ENCODE assay signal across 25 mouse cellular contexts in genomic region chr19:36585505-36585904, GRCm38 (mm10). TPM values are rescaled to one million over a fixed set of nuclear protein-coding genes. Genes with fewer than 3 reads are reported as not detected.
DNase-seq lines count a peak whose midpoint lies in the region; ATAC-seq and TF ChIP-seq lines count a peak whose summit lies in the region.
"Had no signal": no experiment of that assay in that cellular context is flagged by ENCODE, and none has a peak within 500 bp of the region (broad histone marks: within the 10 kb centered on the region; RNA-seq: fewer than 3 reads in every experiment).

No protein-coding gene starts in this region.

- H3K4me3 ChIP-seq in hindbrain, embryonic 14.5 days (replicated peaks; ENCODE audit: low read length): no peak overlapping the region
- no peak overlapping the region for H3K4me3 ChIP-seq in hindbrain, embryonic 10.5 days
- no peak overlapping the region for H3K4me3 ChIP-seq in liver, adult 2 months (ENCODE audit: insufficient read depth, low read depth, low read length)
- no peak overlapping the region for H3K4me3 ChIP-seq in CH12.LX (replicated peaks in 1 of 3; ENCODE audit: low read depth in 2 of 3, low read length in 2 of 3, poor library complexity in 1 of 3)
- no peak overlapping the region for H3K4me3 ChIP-seq in small intestine, adult 2 months (ENCODE audit: low read depth, low read length)
- H3K4me3 ChIP-seq: embryonic facial prominence, embryonic 13.5 days; forebrain, embryonic 10.5 days; forebrain, embryonic 15.5 days; hindbrain, embryonic 12.5 days; kidney, embryonic 15.5 days; limb, embryonic 12.5 days; liver, embryonic 13.5 days; neural tube, embryonic 13.5 days had no signal

- no peak overlapping the region for H3K9ac ChIP-seq in hindbrain, embryonic 14.5 days
- no peak overlapping the region for H3K9ac ChIP-seq in liver, adult 2 months (ENCODE audit: low read depth, low read length)
- no peak overlapping the region for H3K9ac ChIP-seq in CH12.LX (ENCODE audit: insufficient read depth, low read depth)
- H3K9ac ChIP-seq: embryonic facial prominence, embryonic 13.5 days; forebrain, embryonic 15.5 days; hindbrain, embryonic 12.5 days; kidney, embryonic 15.5 days; limb, embryonic 12.5 days; liver, embryonic 13.5 days; neural tube, embryonic 13.5 days had no signal

- H3K27ac ChIP-seq in hindbrain, embryonic 14.5 days: no peak overlapping the region
- no peak overlapping the region for H3K27ac ChIP-seq in hindbrain, embryonic 10.5 days
- H3K27ac ChIP-seq in liver, adult 2 months (replicated peaks; ENCODE audit: insufficient read depth, low read depth, low read length): no peak overlapping the region
- H3K27ac ChIP-seq in CH12.LX (ENCODE audit: insufficient read depth, low read depth): no peak overlapping the region
- no peak overlapping the region for H3K27ac ChIP-seq in small intestine, adult 2 months (ENCODE audit: insufficient read depth, low read depth, low read length)
- H3K27ac ChIP-seq: embryonic facial prominence, embryonic 13.5 days; forebrain, embryonic 10.5 days; forebrain, embryonic 15.5 days; hindbrain, embryonic 12.5 days; kidney, embryonic 15.5 days; limb, embryonic 12.5 days; liver, embryonic 13.5 days; neural tube, embryonic 13.5 days had no signal

- no peaks in the 10 kb centered on the region for H3K27me3 ChIP-seq in hindbrain, embryonic 14.5 days (ENCODE audit: control insufficient read depth, insufficient read depth, low read length)
- no peaks in the 10 kb centered on the region for H3K27me3 ChIP-seq in hindbrain, embryonic 10.5 days (ENCODE audit: insufficient read depth, poor library complexity, severe bottlenecking)
- no peaks in the 10 kb centered on the region for H3K27me3 ChIP-seq in liver, adult 2 months (ENCODE audit: control insufficient read depth, insufficient read depth, low read length)
- no peaks in the 10 kb centered on the region for H3K27me3 ChIP-seq in CH12.LX (replicated peaks)
- no peaks in the 10 kb centered on the region for H3K27me3 ChIP-seq in small intestine, adult 2 months (ENCODE audit: control insufficient read depth, insufficient read depth, low read length)
- H3K27me3 ChIP-seq: embryonic facial prominence, embryonic 13.5 days; forebrain, embryonic 15.5 days; hindbrain, embryonic 12.5 days; kidney, embryonic 15.5 days; limb, embryonic 12.5 days; liver, embryonic 13.5 days; neural tube, embryonic 13.5 days had no signal

- TF ChIP-seq RAD21 in CH12.LX (IDR thresholded peaks at IDR 0.05; ENCODE audit: low read depth, low read length): peak; percentile 33

- no peak overlapping the region for H3K4me2 ChIP-seq in hindbrain, embryonic 14.5 days (replicated peaks)
- H3K4me2 ChIP-seq in CH12.LX (ENCODE audit: insufficient read depth, low read depth, poor library complexity, severe bottlenecking): no peak overlapping the region
- H3K4me2 ChIP-seq: embryonic facial prominence, embryonic 13.5 days; forebrain, embryonic 15.5 days; hindbrain, embryonic 12.5 days; kidney, embryonic 15.5 days; limb, embryonic 12.5 days; liver, embryonic 13.5 days; midbrain, embryonic 11.5 days; neural tube, embryonic 13.5 days had no signal

- TF ChIP-seq POLR2A in liver, adult 2 months (IDR thresholded peaks at IDR 0.05; ENCODE audit: extremely low read depth, insufficient read depth, low read length): no peak
- no peak for TF ChIP-seq POLR2A in CH12.LX (IDR thresholded peaks at IDR 0.05; ENCODE audit: low read depth, low read length)
- no peak for TF ChIP-seq POLR2A in small intestine, adult 2 months (IDR thresholded peaks at IDR 0.05; ENCODE audit: low read depth, low read length)

- H3K9me3 ChIP-seq in hindbrain, embryonic 14.5 days (ENCODE audit: control insufficient read depth, low read length): no peaks in the 10 kb centered on the region
- H3K9me3 ChIP-seq in hindbrain, embryonic 10.5 days: no peaks in the 10 kb centered on the region
- no peaks in the 10 kb centered on the region for H3K9me3 ChIP-seq in CH12.LX (replicated peaks; ENCODE audit: low read length)
- H3K9me3 ChIP-seq: embryonic facial prominence, embryonic 13.5 days; forebrain, embryonic 10.5 days; forebrain, embryonic 15.5 days; hindbrain, embryonic 12.5 days; kidney, embryonic 15.5 days; limb, embryonic 12.5 days; liver, embryonic 13.5 days; neural tube, embryonic 13.5 days had no signal

- 100% methylated on average over 1 of the region's 1 CpGs for WGBS in hindbrain, embryonic 14.5 days
- 91% methylated on average over 1 of the region's 1 CpGs for WGBS in hindbrain, embryonic 10.5 days
- 98% methylated on average over 1 of the region's 1 CpGs for WGBS in liver, adult 2 months
- WGBS in small intestine, adult 2 months: 90% methylated on average over 1 of the region's 1 CpGs

- no peak for DNase-seq in hindbrain, embryonic 14.5 days (ENCODE audit: low spot score)
- no peak for DNase-seq in hindbrain, embryonic 10.5 days (ENCODE audit: low spot score)
- DNase-seq in liver, adult 2 months (ENCODE audit: extremely low read depth, low read depth, low spot score): no peak
- no peak for DNase-seq in liver
- DNase-seq in CH12.LX (ENCODE audit: extremely low read depth): no peak
- DNase-seq in thymus, postnatal 10 days (ENCODE audit: low spot score in 2 of 2): no peak
- DNase-seq: adrenal gland, postnatal 14 days; B cell, adult 2 months; cerebellum, adult 11-12 months; cerebellum, postnatal 10 days; heart, postnatal 14 days; kidney, adult 11 months; layer of hippocampus, adult 9-11 months; liver, embryonic 13.5 days; lung, adult 2 months; right cerebral cortex, postnatal 4 days had no signal

- 0 out of 2 replicates have a peak, but pooled peaks have one; percentile 34 for ATAC-seq in hindbrain, embryonic 14.5 days (ENCODE audit: low FRiP score)
- ATAC-seq: forebrain, embryonic 15.5 days had no signal

- H3K4me1 ChIP-seq in hindbrain, embryonic 14.5 days (replicated peaks; ENCODE audit: control insufficient read depth, insufficient read depth, low read length): no peaks in the 10 kb centered on the region
- peaks cover 4% of the 10 kb centered on the region; the same call in 1 of the 2 replicates for H3K4me1 ChIP-seq in hindbrain, embryonic 10.5 days (replicated peaks)
- H3K4me1 ChIP-seq in liver, adult 2 months (ENCODE audit: control insufficient read depth, insufficient read depth, low read length): no peaks in the 10 kb centered on the region
- H3K4me1 ChIP-seq in CH12.LX (ENCODE audit: control insufficient read depth in 1 of 2, insufficient read depth in 2 of 2): peaks cover 0 to 8% of the 10 kb centered on the region in 2 experiments; a peak in 1 of 4 replicates
- H3K4me1 ChIP-seq in small intestine, adult 2 months (ENCODE audit: control insufficient read depth, insufficient read depth, insufficient read length, low read length): no peaks in the 10 kb centered on the region
- H3K4me1 ChIP-seq: embryonic facial prominence, embryonic 13.5 days; forebrain, embryonic 10.5 days; forebrain, embryonic 15.5 days; kidney, embryonic 15.5 days; limb, embryonic 12.5 days; liver, embryonic 13.5 days; neural tube, embryonic 13.5 days had no signal

- H3K36me3 ChIP-seq in hindbrain, embryonic 14.5 days (replicated peaks; ENCODE audit: control insufficient read depth, insufficient read depth): peaks cover 8% of the 10 kb centered on the region; the same call in 1 of the 2 replicates
- H3K36me3 ChIP-seq in hindbrain, embryonic 10.5 days: 0 out of 2 replicates have a peak, but pooled peaks cover 5% of the 10 kb centered on the region
- H3K36me3 ChIP-seq in liver, adult 2 months (ENCODE audit: control insufficient read depth, insufficient read depth, low read length): 0 out of 2 replicates have a peak, but pooled peaks cover 1% of the 10 kb centered on the region
- no peaks in the 10 kb centered on the region for H3K36me3 ChIP-seq in CH12.LX (replicated peaks in 1 of 2; ENCODE audit: control insufficient read depth in 1 of 2, insufficient read depth in 1 of 2, low read length in 1 of 2)
- H3K36me3 ChIP-seq in small intestine, adult 2 months (ENCODE audit: control insufficient read depth, insufficient read depth, low read length): no peaks in the 10 kb centered on the region
- H3K36me3 ChIP-seq: forebrain, embryonic 10.5 days; kidney, embryonic 15.5 days; limb, embryonic 12.5 days; liver, embryonic 13.5 days had no signal

- TF ChIP-seq CTCF in liver, adult 2 months (IDR thresholded peaks at IDR 0.05; ENCODE audit: low read depth, low read length): peak; percentile 38
- peak in 1 of 2 experiments; percentile 48; a peak in 2 of 4 replicates for TF ChIP-seq CTCF in CH12.LX (conservative IDR thresholded peaks at IDR 0.05 in 1 of 2, IDR thresholded peaks at IDR 0.05 in 1 of 2; ENCODE audit: low read depth in 2 of 2, low read length in 2 of 2)
- TF ChIP-seq CTCF in small intestine, adult 2 months (IDR thresholded peaks at IDR 0.05; ENCODE audit: extremely low read depth, insufficient read length, insufficient replicate concordance, low read depth, low read length): peak; percentile 36; the same call in 1 of the 2 replicates

- dilution Hi-C loops in CH12.LX (cut with MboI; ENCODE audit: extremely low pct_ligation_motif_present, extremely low pct_unique_long_range_greater_than_20kb, low sequenced_read_pairs): no loop called here

- no peaks in the 10 kb centered on the region for H3K79me2 ChIP-seq in liver, adult 2 months (ENCODE audit: control insufficient read depth, insufficient read depth, low read length)
- no peaks in the 10 kb centered on the region for H3K79me2 ChIP-seq in CH12.LX (replicated peaks; ENCODE audit: control insufficient read depth, extremely low read depth, insufficient read depth, poor library complexity, severe bottlenecking)

- in situ Hi-C loops in CH12.LX (cut with MboI; ENCODE audit: low pct_ligation_motif_present, low pct_unique_long_range_greater_than_20kb, low sequenced_read_pairs): no loop called here

- no peak for TF ChIP-seq EP300 in CH12.LX (IDR thresholded peaks at IDR 0.05; ENCODE audit: low read length)

TF ChIP-seq in CH12.LX, 34 proteins besides CTCF, POLR2A, EP300 and RAD21:
- TF ChIP-seq ZMIZ1 (IDR thresholded peaks at IDR 0.05; ENCODE audit: low read depth, low read length): no peak
- TF ChIP-seq IRF4 (IDR thresholded peaks at IDR 0.05; ENCODE audit: low read depth, low read length): no peak
- TF ChIP-seq SMC3 (IDR thresholded peaks at IDR 0.05; ENCODE audit: low read depth, low read length): peak; percentile 38

RNA-seq across cellular contexts. Expression of gene Hectd2, which starts 31.1 kb away (rescaled TPM):
- 17.7 TPM in 2 replicates for polyA plus RNA-seq in hindbrain, embryonic 14.5 days (2014; fragmentation: Nextera tagmentation; extraction: Ambion mirVana)
- polyA plus RNA-seq in hindbrain, embryonic 10.5 days (2016; fragmentation: Nextera tagmentation; extraction: Ambion mirVana): 4.7 and 7.4 TPM in 2 replicates
- total RNA-seq in liver, adult 2 months (2014; rRNA removed): 1.5 and 1.7 TPM in 2 replicates
- polyA plus RNA-seq in liver, adult 2 months (2012; rRNA removed): 0.35 and 0.46 TPM in 2 replicates
- 0.08 TPM in 2 replicates for total RNA-seq in CH12.LX (2012; rRNA removed)
- 0.49 and 0.78 TPM in 2 replicates for total RNA-seq in CH12.LX (2014; rRNA removed)
- polyA plus RNA-seq in CH12.LX (2012; ENCODE audit: insufficient read length, low read depth): 0.56 and 0.70 TPM in 2 replicates
- polyA plus RNA-seq in small intestine, adult 2 months (2012; rRNA removed): 0.11 and 0.22 TPM in 2 replicates
